Comparison of ENCODE assay signal across 12 mouse cellular contexts in the genomic region with DNA sequence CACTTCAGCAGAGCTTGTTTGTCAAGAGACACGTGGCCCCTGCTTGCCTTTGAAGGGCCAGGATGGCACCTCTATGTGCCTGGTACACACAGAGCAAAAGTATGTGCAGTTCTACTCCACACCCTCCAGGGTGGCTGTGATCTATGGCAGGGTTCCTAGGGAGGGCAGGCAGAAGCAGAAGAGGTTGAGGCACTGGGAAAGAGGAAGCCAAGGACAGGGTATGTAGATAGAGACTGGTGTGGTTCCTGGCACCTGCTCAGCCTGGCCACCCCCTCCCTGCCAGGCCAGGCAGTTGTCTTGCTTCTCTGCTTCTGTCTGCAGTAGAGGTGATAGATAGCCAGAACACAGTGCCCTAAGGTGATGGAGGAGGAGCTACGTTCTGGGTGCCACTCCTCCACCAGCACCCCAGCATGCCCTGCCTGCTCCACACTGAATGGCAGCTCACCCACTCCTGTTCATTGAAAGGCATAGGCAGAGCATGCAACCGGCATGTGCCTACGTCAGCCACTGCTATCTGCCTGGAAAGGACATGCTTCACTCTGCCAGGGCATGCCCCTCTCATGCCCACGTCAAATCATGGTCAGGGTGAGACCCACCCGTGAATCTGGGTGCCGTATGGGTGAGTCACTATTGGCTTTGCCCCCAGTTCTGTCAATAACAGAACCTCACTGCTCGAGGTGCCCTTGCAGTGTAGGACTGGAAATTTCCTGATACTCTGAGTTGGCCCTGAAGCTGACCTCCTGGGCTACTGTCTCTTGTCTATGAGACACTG. TPM values are rescaled to one million over a fixed set of nuclear protein-coding genes. Genes with fewer than 3 reads are reported as not detected.
DNase-seq lines count a peak whose midpoint lies in the region; ATAC-seq lines count a peak whose summit lies in the region.
"Had no signal": no experiment of that assay in that cellular context is flagged by ENCODE, and none has a peak within 500 bp of the region (broad histone marks: within the 10 kb centered on the region; RNA-seq: fewer than 3 reads in every experiment).

No protein-coding gene starts in this region.

- no peaks in the 10 kb centered on the region for H3K27me3 ChIP-seq in neural tube, embryonic 15.5 days (replicated peaks)

- H3K4me1 ChIP-seq in neural tube, embryonic 15.5 days = no peaks in the 10 kb centered on the region

- H3K4me2 ChIP-seq in neural tube, embryonic 15.5 days = no peak overlapping the region
- H3K4me2 ChIP-seq: hindbrain, embryonic 14.5 days had no signal

- no peak overlapping the region for H3K4me3 ChIP-seq in neural tube, embryonic 15.5 days (replicated peaks)

- DNase-seq in heart, adult 18-20 months = peak; percentile 22 to 40
- DNase-seq in heart, postnatal 14 days = no peak
- peak; percentile 45 for DNase-seq in thymus, postnatal 4 days
- DNase-seq in thymus, postnatal 36 days = no peak
- peak; percentile 8 for DNase-seq in lung, postnatal 10 days
- no peak for DNase-seq in neural tube, embryonic 10.5 days (ENCODE audit: extremely low spot score, low spot score)
- DNase-seq in gastrocnemius, postnatal 4 days (ENCODE audit: low spot score in 2 of 2) = no peak
- DNase-seq: layer of hippocampus, adult 9-11 months; thymus, postnatal 25 days had no signal

- no peak overlapping the region for H3K27ac ChIP-seq in neural tube, embryonic 15.5 days (replicated peaks)
- H3K27ac ChIP-seq: hindbrain, embryonic 14.5 days had no signal

- ATAC-seq in neural tube, embryonic 15.5 days (ENCODE audit: low FRiP score) = no peak
- ATAC-seq: forebrain, embryonic 16.5 days had no signal

- no peak overlapping the region for H3K9ac ChIP-seq in neural tube, embryonic 15.5 days (replicated peaks)
- H3K9ac ChIP-seq: hindbrain, embryonic 14.5 days had no signal

- intact Hi-C loops in heart, postnatal 14 days (cut with DNase I) = no loop called here

- H3K36me3 ChIP-seq in neural tube, embryonic 15.5 days = no peaks in the 10 kb centered on the region

- WGBS in neural tube, embryonic 15.5 days = 71% methylated on average over 8 of the region's 8 CpGs

- H3K9me3 ChIP-seq in neural tube, embryonic 15.5 days (replicated peaks) = no peaks in the 10 kb centered on the region

RNA-seq across cellular contexts. Expression of a gene that starts 31.5 kb away (rescaled TPM):
- total RNA-seq in heart, adult 18-20 months (2021) = 10 to 100 TPM; 38.3 to 62.8 TPM
- total RNA-seq in heart, postnatal 14 days (2021) = 10 to 100 TPM; 37.2 to 58.8 TPM
- 19.2 and 27.4 TPM in 2 replicates for polyA plus RNA-seq in neural tube, embryonic 15.5 days (2015; fragmentation: Nextera tagmentation; extraction: Ambion mirVana)
- 10 to 100 TPM; 82.7 to 84.8 TPM for total RNA-seq in gastrocnemius, postnatal 4 days (2021)

RNA-seq across cellular contexts. Expression of a gene that starts 56.3 kb away (rescaled TPM):
- 10 to 100 TPM; 18.1 to 18.3 TPM for total RNA-seq in heart, adult 18-20 months (2021)
- 10 to 100 TPM; 14.0 to 14.3 TPM for total RNA-seq in heart, postnatal 14 days (2021)
- 32.6 and 32.8 TPM in 2 replicates for polyA plus RNA-seq in neural tube, embryonic 15.5 days (2015; fragmentation: Nextera tagmentation; extraction: Ambion mirVana)
- 10 to 100 TPM; 18.4 TPM for total RNA-seq in gastrocnemius, postnatal 4 days (2021)

Comparison
In these comparisons a context has a peak if more than half of its experiments do, and no peak if none do; other contexts are left out.
1. DNase-seq: peak in heart, adult 18-20 months (2 of 2), thymus, postnatal 4 days (single experiment) and lung, postnatal 10 days (single experiment); none in heart, postnatal 14 days (0 of 2), thymus, postnatal 36 days (0 of 2), neural tube, embryonic 10.5 days (single experiment) and gastrocnemius, postnatal 4 days (0 of 2).